Mouse (Mus musculus): Measurements from ENCODE around the gene Tex9.

Tex9 gene

DNA sequence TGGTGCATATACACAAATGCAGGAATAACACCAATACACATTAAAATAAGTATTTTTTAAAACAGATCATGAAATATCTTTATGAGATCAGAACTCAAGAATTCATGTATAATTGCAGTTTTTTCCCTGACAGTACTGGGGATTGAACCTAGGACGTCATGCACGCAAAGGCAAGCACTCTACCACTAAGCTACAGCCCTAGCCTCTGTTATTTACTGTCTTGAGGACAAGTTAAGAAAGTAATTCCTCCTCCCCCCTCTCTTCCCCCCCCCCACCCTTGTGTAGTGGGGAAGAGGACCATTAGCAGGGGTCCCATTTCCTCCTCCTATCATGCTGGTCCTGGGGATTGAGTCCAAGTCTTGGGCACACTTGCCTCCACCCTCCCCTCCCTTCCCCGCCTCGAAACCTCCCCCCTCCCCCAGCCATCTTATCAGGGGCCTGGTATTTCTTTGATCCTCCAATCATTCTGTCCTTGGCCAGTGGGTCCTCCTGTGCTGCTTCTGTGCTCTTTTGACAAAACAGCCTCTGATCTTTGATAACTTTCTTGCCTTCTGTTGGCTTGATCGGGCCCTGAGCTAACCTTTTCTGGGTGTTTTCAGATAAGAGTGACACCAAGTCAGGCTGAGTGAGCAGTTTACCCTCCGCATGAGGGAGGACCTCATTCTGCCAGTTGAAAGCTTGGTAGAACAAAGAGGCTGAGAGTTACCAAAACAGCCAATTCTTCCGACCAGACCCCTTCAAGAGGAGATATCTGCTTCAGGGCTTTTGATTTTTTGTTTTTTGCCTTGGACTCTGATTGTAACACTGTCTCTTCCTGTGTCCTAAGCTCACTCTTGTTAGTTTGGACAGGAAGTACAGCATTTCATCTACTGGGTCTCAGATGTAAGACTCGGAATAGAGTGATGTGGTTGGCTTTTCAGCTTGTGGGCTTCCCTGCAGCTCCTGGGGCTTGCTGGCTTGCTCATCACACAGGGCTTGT, 50.8 kb downstream of the Tex9 start:
- in situ Hi-C loops (cut with MboI; ENCODE audit: low sequenced_read_pairs): no loop called here

DNA sequence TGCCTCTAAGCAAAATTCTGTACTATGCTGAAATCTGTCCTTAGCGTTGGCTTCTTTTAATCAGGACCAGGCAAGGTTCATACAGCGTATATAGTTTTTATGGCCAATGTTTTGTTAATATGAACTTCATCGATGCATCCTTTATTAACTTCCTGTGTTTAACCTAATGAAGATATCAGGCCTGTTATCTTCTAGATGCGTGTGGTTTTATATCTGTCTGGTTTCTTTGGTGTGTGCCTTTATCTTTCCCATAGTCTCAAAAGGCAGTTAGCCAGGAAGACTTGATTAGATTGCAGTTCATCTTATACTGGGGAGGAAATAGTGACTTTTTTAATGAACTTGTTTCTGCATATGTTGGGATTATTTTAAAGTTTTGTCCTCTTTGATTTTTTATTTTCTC, 51.7 kb downstream of the Tex9 start:
- in situ Hi-C loops (cut with MboI; ENCODE audit: low sequenced_read_pairs): no loop called here

DNA sequence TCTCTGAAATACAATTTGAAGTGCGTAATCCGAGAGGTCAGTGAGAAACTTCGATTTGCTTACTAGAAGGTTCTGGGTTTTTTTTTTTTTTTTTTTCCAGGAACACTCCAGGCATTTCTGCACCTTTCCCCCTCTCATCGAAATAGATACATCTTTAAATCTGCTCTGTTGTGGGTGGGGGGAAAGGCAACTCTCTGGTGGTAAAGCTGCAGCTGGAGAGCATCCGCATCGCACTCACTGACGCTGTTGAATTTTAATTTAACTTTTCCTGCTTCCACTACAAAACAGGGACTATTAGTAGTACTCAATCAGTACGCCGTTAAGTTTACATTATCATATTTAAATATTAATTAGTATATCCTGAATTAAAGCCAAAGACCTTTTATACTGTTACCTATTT, 53.3 kb downstream of the Tex9 start:
- in situ Hi-C loops (cut with MboI; ENCODE audit: low sequenced_read_pairs): no loop called here

DNA sequence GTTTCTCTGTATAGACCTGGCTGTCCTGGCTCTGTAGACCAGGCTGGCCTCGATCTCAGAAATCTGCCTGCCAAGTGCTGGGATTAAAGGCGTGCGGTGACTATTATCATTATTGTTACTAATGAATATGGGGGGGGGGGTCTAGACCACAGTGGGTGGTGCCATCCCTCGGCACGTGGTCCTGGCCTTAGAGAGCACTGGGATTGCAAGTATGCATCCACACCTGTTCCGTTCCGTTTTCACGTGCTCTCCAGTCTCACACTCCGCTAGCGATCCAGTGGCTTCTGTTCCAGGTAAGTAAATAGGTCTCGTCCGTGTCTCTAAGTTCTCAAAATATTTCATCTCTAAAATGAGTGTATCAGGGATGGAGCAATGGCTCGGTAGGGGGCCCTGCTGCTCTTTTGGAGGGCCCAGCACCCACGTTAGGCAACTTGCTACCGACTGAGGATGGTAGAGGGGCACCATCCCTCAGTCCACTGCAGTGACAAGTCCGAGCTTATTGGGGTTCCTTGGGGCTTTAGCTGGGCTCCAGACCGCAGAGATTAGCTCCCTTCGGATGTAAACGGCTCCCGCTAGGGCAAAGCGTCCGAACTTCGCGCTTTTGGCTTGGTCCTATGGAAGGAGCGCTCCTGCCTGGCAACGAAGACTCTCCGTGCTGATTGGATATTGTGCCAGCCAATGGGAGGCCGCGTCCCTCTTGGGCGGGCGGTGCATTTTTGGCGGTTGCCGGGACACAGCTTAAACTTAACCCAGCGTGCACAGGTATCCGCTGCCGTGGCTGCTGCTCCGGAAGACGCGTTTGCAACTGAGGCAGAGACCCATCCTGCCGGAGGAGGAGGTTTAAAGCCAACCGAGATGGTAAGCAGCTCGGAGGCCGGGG, 54.0 kb downstream of the Tex9 start, which contains the start of gene Mns1:
TSS of gene Mns1 (plus strand) at position 190 of the 880 bp plus-strand sequence.
- in situ Hi-C loops (cut with MboI; ENCODE audit: low sequenced_read_pairs): no loop called here

DNA sequence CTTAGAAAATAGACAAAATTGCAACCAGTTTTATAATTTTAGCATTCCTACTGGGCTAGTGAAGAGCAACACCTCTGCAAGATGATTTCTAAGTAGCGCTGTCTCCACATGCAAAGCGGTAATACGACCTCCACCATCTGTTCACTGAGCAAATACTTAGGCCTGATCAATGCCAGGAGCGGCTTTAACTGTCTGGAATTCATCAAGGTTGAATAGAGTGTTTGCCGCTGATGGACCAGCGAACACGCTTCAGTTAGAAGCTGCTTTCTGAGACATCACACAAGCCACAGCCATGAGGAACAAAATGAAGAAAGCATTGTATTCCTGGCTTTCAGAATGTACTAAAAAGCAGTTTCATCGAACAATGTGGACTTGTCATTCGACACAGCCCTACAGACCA, 57.1 kb downstream of the Tex9 start:
- in situ Hi-C loops (cut with MboI; ENCODE audit: low sequenced_read_pairs): no loop called here

DNA sequence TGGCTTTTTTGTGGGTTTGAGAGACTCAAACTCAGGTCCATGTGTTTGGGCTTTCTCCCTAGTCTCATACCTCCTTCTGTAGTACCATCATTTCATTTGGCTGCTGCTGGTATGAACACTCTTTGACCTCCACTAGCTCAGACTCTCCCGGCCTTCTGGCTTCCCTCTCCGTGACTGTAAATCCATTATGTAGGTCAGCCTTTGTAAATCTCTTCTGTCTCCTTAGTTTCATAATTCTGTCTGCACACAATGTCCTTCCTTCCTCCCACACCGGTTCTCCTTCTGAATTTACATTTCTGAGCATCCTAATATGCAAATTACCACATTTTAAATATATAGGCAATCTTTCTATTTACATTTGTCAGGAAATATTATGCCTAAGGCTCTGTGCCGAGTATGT, 64.2 kb downstream of the Tex9 start:
- in situ Hi-C loops (cut with MboI; ENCODE audit: low sequenced_read_pairs): no loop called here

DNA sequence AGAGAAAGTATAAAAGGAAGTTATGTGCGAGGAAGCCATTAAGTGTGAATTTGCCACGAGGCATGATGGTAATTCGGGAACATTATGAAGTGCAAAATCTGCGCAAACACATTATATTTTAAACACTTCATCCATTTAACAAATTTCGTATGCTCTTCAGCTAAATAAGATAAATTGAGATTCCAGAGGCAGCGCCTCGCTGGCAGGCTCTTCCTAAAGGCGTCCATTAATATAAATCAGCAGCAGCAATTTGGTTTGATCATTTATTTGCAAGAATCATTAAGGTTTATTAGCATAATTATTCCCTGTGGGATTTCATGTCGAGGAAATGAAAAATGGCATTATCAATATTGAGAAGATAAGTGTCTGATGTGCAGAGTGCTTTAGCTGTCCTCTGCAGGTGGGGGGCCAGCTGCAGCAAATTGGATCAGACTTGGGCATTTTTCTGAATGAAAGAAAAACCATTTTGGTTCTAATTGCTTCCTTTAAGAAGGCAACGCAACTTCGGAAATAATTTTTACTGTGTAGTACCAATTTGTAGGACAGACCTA, 66.6 kb downstream of the Tex9 start:
- in situ Hi-C loops (cut with MboI; ENCODE audit: low sequenced_read_pairs): no loop called here

DNA sequence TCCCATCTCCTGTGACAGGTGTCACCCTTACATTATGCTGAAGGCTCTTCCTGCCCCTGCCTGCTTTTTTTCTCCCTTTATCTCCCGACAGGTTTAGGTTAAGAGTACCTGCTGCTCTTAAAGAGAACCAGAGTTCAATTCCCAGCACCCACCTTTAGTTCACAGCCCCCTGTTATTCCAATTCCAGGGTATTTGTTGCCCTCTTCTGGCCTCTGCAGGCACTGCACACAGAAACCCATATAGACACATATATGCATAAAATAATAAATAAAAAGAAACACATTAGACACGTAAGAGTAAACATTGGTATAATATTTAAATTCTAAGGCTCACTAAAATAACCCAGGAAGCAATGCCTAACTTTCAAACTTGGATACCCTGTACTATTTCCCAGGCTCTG, 69.3 kb downstream of the Tex9 start:
- in situ Hi-C loops (cut with MboI; ENCODE audit: low sequenced_read_pairs): loop anchor here (25.0 kb wide), 2 partner anchors 585 to 785 kb away; no protein-coding TSS in a partner anchor

DNA sequence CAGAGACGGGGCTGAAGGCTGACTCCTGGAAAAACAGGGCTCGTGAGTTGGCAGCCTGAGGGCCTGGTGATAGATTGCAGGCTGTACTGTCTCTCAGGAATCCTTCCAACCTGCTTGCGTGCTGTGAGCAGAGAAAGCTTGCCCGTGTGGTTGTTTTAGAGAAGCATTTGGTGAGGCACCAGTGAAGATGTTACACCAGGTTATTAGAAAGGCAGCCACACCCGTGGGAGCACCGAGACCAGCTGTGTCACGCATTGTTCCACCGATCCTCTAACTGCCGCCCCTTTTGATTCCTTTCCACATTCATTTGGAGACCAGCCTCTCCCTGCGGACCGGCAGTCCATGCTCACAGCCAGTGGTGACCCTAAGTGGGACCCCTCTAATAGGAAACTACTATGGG, 69.7 kb downstream of the Tex9 start:
- in situ Hi-C loops (cut with MboI; ENCODE audit: low sequenced_read_pairs): loop anchor here (25.0 kb wide), 2 partner anchors 585 to 785 kb away; no protein-coding TSS in a partner anchor

DNA sequence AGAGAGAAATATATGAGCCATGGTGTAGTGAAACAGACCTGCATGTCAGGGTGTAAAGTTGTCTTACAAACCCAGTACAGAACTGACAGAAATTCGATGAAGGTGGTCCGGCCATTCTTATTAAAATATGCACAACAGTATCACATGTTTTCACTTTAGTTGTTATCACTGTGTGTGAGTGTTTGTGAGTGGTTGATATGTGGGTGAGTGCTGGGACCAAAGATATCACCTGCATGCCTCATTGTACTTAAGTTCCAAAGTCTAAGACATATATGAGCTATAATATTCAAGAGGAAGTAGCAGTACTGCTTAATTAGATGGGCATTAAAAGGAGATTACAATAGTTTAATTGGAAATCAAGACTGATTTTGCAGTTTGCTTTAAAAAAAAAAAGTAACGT, 71.5 kb downstream of the Tex9 start:
- in situ Hi-C loops (cut with MboI; ENCODE audit: low sequenced_read_pairs): loop anchor here (25.0 kb wide), 2 partner anchors 583 to 783 kb away; no protein-coding TSS in a partner anchor

DNA sequence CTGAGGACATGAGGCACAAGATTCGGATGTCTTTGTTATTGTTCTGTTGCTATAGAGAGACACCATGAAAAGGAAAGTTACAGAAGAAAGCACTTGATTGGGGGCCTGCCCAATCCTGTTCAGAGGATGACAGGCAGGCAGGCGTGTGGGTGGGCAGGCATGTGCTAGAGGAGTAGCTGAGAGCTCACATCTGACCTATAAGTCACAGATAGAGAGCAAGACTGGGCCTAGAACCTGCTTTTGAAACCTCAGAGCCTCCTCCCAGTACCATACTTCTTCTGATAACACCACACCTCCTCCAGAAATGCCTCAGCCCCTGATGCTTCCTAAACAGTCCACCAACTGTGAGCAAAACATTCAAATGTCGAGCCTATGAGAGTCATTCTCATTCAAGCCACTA, 73.6 kb downstream of the Tex9 start:
- in situ Hi-C loops (cut with MboI; ENCODE audit: low sequenced_read_pairs): loop anchor here (25.0 kb wide), 2 partner anchors 581 to 781 kb away; no protein-coding TSS in a partner anchor

DNA sequence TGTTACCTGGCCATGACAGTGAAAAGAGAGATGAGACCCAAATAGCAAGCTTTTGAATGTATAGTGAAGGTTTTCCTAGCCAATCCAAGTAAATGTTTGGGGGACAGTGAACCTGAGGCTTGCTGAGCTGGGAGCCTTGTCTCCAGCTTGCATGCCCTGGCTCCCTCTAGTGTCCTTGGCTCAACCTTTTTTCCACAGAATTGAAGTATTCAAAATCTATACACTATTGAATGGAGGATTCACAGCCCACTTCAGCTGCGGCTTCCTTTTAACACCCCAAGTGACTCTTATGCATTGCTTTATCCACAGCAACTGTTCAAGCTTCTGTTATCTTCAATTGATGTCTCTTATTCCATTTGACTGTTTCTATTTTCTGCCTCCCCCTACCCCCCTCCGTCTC, 80.3 kb downstream of the Tex9 start:
- in situ Hi-C loops (cut with MboI; ENCODE audit: low sequenced_read_pairs): loop anchor here (25.0 kb wide), 2 partner anchors 574 to 774 kb away; no protein-coding TSS in a partner anchor

DNA sequence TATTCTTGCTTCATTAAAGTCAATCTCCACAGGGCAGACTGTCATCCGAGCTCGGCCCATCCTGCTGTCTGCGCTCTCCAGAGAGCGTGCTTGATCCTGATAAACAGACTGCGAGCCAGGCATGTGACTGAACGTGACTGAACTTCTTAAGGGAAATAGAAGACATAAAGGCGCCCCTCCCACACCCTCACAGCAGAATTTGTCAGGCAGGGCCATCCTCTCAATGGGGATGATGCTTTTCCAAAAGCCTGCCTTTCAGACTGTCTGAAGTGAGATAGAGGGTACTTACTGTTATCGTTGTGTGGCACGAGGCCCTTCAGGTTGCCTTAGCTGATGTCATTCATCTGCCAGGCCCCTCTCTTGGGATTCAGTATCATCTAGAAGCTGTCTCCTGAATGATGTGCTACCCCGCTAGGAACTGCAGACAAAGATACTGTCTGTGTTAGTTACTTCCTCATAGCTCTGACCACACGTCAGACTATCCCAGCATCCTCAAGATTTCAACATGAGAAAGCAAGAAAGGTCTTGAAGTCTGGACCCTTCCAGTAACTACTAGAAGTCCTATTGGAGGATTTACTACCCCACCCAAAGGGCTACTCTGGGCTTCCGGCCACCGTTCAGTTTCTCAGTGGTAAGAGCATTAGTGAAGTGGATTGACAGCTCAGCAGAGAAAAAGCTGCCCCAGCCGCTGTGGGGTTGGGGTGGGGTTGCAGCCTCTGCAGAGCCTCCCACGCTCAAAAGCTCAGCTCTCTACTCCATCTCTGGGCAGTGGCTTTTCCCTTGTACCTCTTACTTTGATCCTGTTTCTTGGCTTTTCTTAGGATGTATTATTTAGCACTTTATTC, 82.4 kb downstream of the Tex9 start:
- in situ Hi-C loops (cut with MboI; ENCODE audit: low sequenced_read_pairs): loop anchor here (25.0 kb wide), 2 partner anchors 572 to 772 kb away; no protein-coding TSS in a partner anchor

DNA sequence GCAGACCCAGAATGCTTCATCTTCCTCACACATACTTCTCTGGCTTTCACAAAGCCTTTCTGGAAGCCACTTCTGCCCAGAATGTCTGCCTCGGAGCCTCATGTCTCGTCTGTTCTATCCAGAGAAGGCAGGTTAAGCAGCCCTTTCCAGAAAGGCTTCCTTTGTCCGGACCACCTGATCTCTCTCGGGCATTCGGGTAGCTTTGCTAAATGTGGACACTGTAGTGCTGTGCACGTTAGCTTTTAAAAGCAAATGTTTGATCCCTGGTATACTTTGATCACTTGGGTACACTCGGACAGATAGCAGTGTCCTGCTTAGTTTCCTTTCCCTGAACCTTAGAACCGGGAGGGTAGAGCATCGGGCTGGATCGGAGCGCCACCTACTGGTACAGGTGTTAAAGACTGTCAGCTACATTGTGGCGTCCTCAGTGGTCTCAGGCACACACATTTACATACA, 83.9 kb downstream of the Tex9 start:
- in situ Hi-C loops (cut with MboI; ENCODE audit: low sequenced_read_pairs): loop anchor here (25.0 kb wide), 2 partner anchors 571 to 771 kb away; no protein-coding TSS in a partner anchor

DNA sequence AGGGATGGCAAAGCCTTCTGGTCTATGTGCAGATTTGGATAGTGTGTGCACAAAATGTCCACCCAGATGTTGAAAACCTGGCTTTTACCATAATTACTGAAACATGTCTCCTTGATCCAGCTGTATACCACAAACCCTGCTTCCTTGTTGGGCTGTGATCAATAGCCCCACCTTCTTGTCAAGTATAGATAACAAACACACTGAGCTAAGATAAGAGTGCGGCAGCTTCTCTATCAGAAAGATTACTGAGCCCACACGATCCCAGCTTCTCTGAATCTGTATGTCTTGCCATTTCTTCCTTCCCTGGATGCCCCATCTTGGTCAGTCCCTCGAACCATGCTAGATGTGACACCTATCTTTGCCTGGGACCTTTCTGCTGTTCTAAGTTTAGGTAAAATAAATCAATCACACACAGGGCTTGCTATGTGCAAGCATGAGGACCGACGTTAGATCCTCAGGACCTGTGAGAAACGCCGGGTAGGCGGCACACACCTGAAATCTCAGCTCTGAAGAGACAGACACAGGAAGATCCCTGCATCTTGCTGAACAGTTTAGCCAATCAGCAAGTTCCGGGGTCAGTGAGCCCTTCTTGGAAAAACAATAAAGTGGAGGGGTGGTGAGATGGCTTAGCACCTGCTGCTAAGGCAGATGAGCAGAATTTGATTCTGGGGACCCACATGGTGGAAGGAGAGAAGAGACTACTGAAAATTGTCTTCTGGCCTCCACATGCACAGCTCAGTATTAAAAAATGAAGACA, 86.0 kb downstream of the Tex9 start:
- in situ Hi-C loops (cut with MboI; ENCODE audit: low sequenced_read_pairs): loop anchor here (25.0 kb wide), 2 partner anchors 569 to 769 kb away; no protein-coding TSS in a partner anchor

DNA sequence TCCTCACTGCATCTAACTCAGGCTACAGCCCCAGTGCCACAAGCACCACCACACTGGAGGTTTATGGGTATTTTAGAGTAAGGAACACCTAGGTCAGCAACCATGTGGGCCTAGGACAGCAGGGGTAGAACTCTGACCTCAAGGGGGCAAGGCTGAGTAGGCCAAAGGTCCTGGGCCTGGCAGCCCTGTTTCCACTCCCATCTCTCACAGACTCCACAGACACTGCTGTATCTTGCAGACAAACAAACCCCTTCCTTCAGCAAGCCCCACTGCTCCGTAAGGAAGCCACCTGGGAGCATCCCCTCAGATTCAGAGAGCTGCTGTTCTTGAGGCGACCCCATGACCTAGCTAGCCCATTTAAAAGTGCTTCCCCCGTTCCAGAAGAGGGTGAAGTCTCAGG, 87.1 kb downstream of the Tex9 start:
- in situ Hi-C loops (cut with MboI; ENCODE audit: low sequenced_read_pairs): loop anchor here (25.0 kb wide), 2 partner anchors 568 to 768 kb away; no protein-coding TSS in a partner anchor

DNA sequence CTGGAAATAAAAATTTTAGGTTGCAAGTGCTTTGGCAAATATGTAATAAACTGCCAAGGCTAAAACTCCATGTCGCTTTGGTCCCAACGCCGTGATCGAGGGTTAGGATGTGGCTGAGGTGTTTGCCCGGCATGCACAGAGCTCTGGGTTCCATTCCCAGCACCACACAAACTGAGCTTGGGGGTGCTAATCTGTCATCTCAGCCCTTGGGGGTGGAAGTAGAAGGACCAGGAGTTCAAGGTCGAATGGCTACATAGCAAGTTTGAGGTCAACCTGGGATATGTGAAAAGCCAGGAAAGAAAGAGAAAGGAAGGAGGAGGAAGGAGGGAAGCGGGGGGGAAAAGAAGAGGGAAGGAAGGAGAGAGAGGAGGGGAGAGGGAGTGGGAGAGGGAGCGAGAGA, 87.6 kb downstream of the Tex9 start:
- in situ Hi-C loops (cut with MboI; ENCODE audit: low sequenced_read_pairs): loop anchor here (25.0 kb wide), 2 partner anchors 567 to 767 kb away; no protein-coding TSS in a partner anchor

DNA sequence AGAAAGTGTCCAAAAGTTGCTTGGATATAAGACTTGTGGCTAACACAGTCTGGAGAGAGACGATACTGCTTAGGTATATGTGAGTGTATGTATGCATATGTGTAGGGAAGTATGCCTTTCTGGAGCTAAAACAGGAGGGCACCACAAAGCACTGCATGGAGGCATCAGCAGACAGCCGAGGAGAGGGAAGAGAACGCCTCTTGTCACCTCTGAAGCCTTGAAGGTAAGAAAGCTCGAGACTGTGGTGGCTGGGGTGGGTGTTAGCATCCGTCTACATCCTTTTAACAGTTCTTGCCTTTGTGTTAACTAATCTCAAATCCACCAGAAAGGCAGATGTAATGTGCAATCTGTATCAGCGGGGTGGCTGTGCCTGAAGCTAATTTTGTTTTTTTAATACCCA, 88.6 kb downstream of the Tex9 start:
- in situ Hi-C loops (cut with MboI; ENCODE audit: low sequenced_read_pairs): loop anchor here (25.0 kb wide), 2 partner anchors 566 to 766 kb away; no protein-coding TSS in a partner anchor

DNA sequence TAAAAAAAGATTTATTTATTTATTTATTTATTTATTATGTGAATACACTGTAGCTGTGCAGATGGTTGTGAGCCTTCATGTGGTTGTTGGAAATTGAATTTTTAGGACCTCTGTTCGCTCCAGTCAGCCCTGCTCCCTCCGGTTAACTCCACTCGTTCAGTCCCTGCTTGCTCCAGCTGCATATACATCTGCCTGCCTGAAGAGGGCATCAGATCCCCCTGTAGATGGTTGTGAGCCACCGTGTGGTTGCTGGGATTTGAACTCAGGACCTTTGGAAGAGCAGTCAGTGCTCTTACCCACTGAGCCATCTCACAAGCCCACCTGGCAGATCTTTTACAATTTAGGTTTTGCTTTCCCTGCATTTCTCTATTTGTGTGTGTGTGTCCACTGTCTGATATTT, 90.2 kb downstream of the Tex9 start:
- in situ Hi-C loops (cut with MboI; ENCODE audit: low sequenced_read_pairs): loop anchor here (25.0 kb wide), 2 partner anchors 564 to 764 kb away; no protein-coding TSS in a partner anchor
